Mouse (Mus musculus): ENCODE results near the gene Xirp1. TPM values are rescaled to one million over a fixed set of nuclear protein-coding genes. Genes with fewer than 3 reads are reported as not detected.
"Not testable (repeated sequence)": the region's sequence is repeated elsewhere in the genome, so short reads cannot be mapped to it uniquely, and the experiment has no call there.

Xirp1 gene
- total and polyA plus RNA-seq, 2 experiments, result 0.09 to 0.11 TPM

GRCm38 (mm10) chr9:120014828-120015227 is 8.6 kb downstream of the Xirp1 start:
- Histone ChIP-seq H3K9ac (ENCODE audit: low read depth, low read length) (no peak overlapping the region), H3K27ac (replicated peaks; ENCODE audit: insufficient read depth, low read depth, low read length) (peak overlapping the region; percentile 93), H3K4me3 (ENCODE audit: insufficient read depth, low read depth, low read length) (no peak overlapping the region), H3K79me2 (ENCODE audit: control insufficient read depth, insufficient read depth, low read length) (0 out of 2 replicates have a peak, but pooled peaks cover 5% of the 10 kb centered on the region), H3K27me3 (ENCODE audit: control insufficient read depth, insufficient read depth, low read length) (no peaks in the 10 kb centered on the region), H3K4me1 (ENCODE audit: control insufficient read depth, insufficient read depth, low read length) (peaks cover 32% of the 10 kb centered on the region), H3K36me3 (ENCODE audit: control insufficient read depth, insufficient read depth, low read length) (no peaks in the 10 kb centered on the region)
- TF ChIP-seq CTCF (IDR thresholded peaks at IDR 0.05; ENCODE audit: low read depth, low read length) (no peak), POLR2A (IDR thresholded peaks at IDR 0.05; ENCODE audit: extremely low read depth, insufficient read depth, low read length) (no peak)
- no peak for DNase-seq (ENCODE audit: extremely low read depth, low read depth, low spot score)
- 84% methylated on average over 6 of the region's 6 CpGs for WGBS

GRCm38 (mm10) chr9:120013251-120013820 is 10.1 kb downstream of the Xirp1 start:
- no peak overlapping the region for H3K4me3 ChIP-seq (ENCODE audit: insufficient read depth, low read depth, low read length)
- 56% methylated on average over 11 of the region's 11 CpGs for WGBS
- no peak overlapping the region; the same call in 1 of the 2 replicates for H3K9ac ChIP-seq (ENCODE audit: low read depth, low read length)
- TF ChIP-seq POLR2A (IDR thresholded peaks at IDR 0.05; ENCODE audit: extremely low read depth, insufficient read depth, low read length), result no peak
- TF ChIP-seq CTCF (IDR thresholded peaks at IDR 0.05; ENCODE audit: low read depth, low read length), result no peak
- H3K27ac ChIP-seq (replicated peaks; ENCODE audit: insufficient read depth, low read depth, low read length), result peak overlapping the region; percentile 93
- H3K4me1 ChIP-seq (ENCODE audit: control insufficient read depth, insufficient read depth, low read length), result peaks cover 32% of the 10 kb centered on the region
- DNase-seq (ENCODE audit: extremely low read depth, low read depth, low spot score), result peak; percentile 60
- H3K79me2 ChIP-seq (ENCODE audit: control insufficient read depth, insufficient read depth, low read length), result 0 out of 2 replicates have a peak, but pooled peaks cover 5% of the 10 kb centered on the region
- no peaks in the 10 kb centered on the region for H3K27me3 ChIP-seq (ENCODE audit: control insufficient read depth, insufficient read depth, low read length)
- H3K36me3 ChIP-seq (ENCODE audit: control insufficient read depth, insufficient read depth, low read length), result no peaks in the 10 kb centered on the region

- H3K4me3 ChIP-seq (ENCODE audit: insufficient read depth, low read depth, low read length), result no peak overlapping the region
- no peak for DNase-seq (ENCODE audit: extremely low read depth, low read depth, low spot score)
- 86% methylated on average over 5 of the region's 5 CpGs for WGBS
Observed at GRCm38 (mm10) chr9:120012781-120013180, 10.6 kb downstream of the Xirp1 start.

GRCm38 (mm10) chr9:120012161-120012560 is 11.2 kb downstream of the Xirp1 start:
- H3K4me1 ChIP-seq (ENCODE audit: control insufficient read depth, insufficient read depth, low read length), result peaks cover 32% of the 10 kb centered on the region
- H3K4me3 ChIP-seq (ENCODE audit: insufficient read depth, low read depth, low read length); H3K27me3 ChIP-seq (ENCODE audit: control insufficient read depth, insufficient read depth, low read length); H3K9ac ChIP-seq (ENCODE audit: low read depth, low read length); H3K36me3 ChIP-seq (ENCODE audit: control insufficient read depth, insufficient read depth, low read length); H3K79me2 ChIP-seq (ENCODE audit: control insufficient read depth, insufficient read depth, low read length); DNase-seq (ENCODE audit: extremely low read depth, low read depth, low spot score): not testable (repeated sequence)
- 77% methylated on average over 6 of the region's 6 CpGs for WGBS
- peak overlapping the region; percentile 24; the same call in 1 of the 2 replicates for H3K27ac ChIP-seq (replicated peaks; ENCODE audit: insufficient read depth, low read depth, low read length)

More at GRCm38 (mm10) chr9:120012781-120013180, 10.6 kb downstream of the Xirp1 start:
- Histone ChIP-seq H3K9ac (ENCODE audit: low read depth, low read length) (no peak overlapping the region), H3K36me3 (ENCODE audit: control insufficient read depth, insufficient read depth, low read length) (no peaks in the 10 kb centered on the region), H3K4me1 (ENCODE audit: control insufficient read depth, insufficient read depth, low read length) (peaks cover 32% of the 10 kb centered on the region), H3K79me2 (ENCODE audit: control insufficient read depth, insufficient read depth, low read length) (0 out of 2 replicates have a peak, but pooled peaks cover under 1% of the 10 kb centered on the region), H3K27ac (replicated peaks; ENCODE audit: insufficient read depth, low read depth, low read length) (peak overlapping the region; percentile 93), H3K27me3 (ENCODE audit: control insufficient read depth, insufficient read depth, low read length) (no peaks in the 10 kb centered on the region)
- TF ChIP-seq POLR2A (IDR thresholded peaks at IDR 0.05; ENCODE audit: extremely low read depth, insufficient read depth, low read length) (no peak), CTCF (IDR thresholded peaks at IDR 0.05; ENCODE audit: low read depth, low read length) (no peak)

GRCm38 (mm10) chr9:120011533-120011932 is 11.9 kb downstream of the Xirp1 start:
- WGBS, result under 1% methylated on average over 10 of the region's 10 CpGs
- H3K27ac ChIP-seq (replicated peaks; ENCODE audit: insufficient read depth, low read depth, low read length), result peak overlapping the region; percentile 72
- peak; percentile 85 for DNase-seq (ENCODE audit: extremely low read depth, low read depth, low spot score)

More at GRCm38 (mm10) chr9:120011533-120011932, 11.9 kb downstream of the Xirp1 start:
- H3K9ac ChIP-seq (ENCODE audit: low read depth, low read length), result peak overlapping the region; percentile 29; the same call in 1 of the 2 replicates
- H3K36me3 ChIP-seq (ENCODE audit: control insufficient read depth, insufficient read depth, low read length), result no peaks in the 10 kb centered on the region
- TF ChIP-seq POLR2A (IDR thresholded peaks at IDR 0.05; ENCODE audit: extremely low read depth, insufficient read depth, low read length) (no peak), CTCF (IDR thresholded peaks at IDR 0.05; ENCODE audit: low read depth, low read length) (peak; percentile 40; the same call in 1 of the 2 replicates)
- no peaks in the 10 kb centered on the region for H3K27me3 ChIP-seq (ENCODE audit: control insufficient read depth, insufficient read depth, low read length)
- no peaks in the 10 kb centered on the region for H3K79me2 ChIP-seq (ENCODE audit: control insufficient read depth, insufficient read depth, low read length)
- peak overlapping the region; percentile 33; the same call in 1 of the 2 replicates for H3K4me3 ChIP-seq (ENCODE audit: insufficient read depth, low read depth, low read length)
- H3K4me1 ChIP-seq (ENCODE audit: control insufficient read depth, insufficient read depth, low read length), result peaks cover 29% of the 10 kb centered on the region
